Mouse (Mus musculus) liver, embryonic 16.5 days (tissue): ENCODE measurements around the gene Mea1. TPM values are rescaled to one million over a fixed set of nuclear protein-coding genes. Genes with fewer than 3 reads are reported as not detected.

Experiments
- ATAC-seq: fragments of 200-750 bp; cut with Nextera tagmentation; 2 replicates; pipeline ENCODE4 v1.8.0; 2017; ENCODE audit warnings: low read depth, mild to moderate bottlenecking, moderate number of reproducible peaks, moderate library complexity
- H3K27ac ChIP-seq: fragments of 300-500 bp; sonication (generic); 2 replicates; pipeline ENCODE4 v1.5.1; 2014; ENCODE audit warnings: mild to moderate bottlenecking, low read length
- H3K27me3 ChIP-seq: fragments of 300-500 bp; sonication (generic); 2 replicates; pipeline ENCODE4 v1.6.1; 2014; ENCODE audit warnings: low read depth, low read length, mixed read lengths; ENCODE audit not compliant: control insufficient read depth, insufficient read depth
- H3K36me3 ChIP-seq: fragments of 300-500 bp; sonication (generic); 2 replicates; pipeline ENCODE4 v1.6.1; 2014; ENCODE audit warnings: mild to moderate bottlenecking; ENCODE audit not compliant: control insufficient read depth, insufficient read depth
- H3K4me1 ChIP-seq: fragments of 300-500 bp; sonication (generic); 2 replicates; pipeline ENCODE4 v1.6.1; 2014; ENCODE audit warnings: low read depth, low read length, mixed read lengths; ENCODE audit not compliant: control insufficient read depth
- H3K4me2 ChIP-seq: fragments of 300-500 bp; sonication (generic); 2 replicates; pipeline ENCODE4 v1.6.1; 2014; ENCODE audit warnings: low read depth, low read length, mixed read lengths
- H3K4me3 ChIP-seq: fragments of 300-500 bp; sonication (generic); 2 replicates; pipeline ENCODE4 v1.5.1; 2014; ENCODE audit warnings: low read depth, mild to moderate bottlenecking, low read length
- H3K9ac ChIP-seq: fragments of 300-500 bp; sonication (generic); 2 replicates; pipeline ENCODE4 v1.6.1; 2014; ENCODE audit warnings: low read depth, low read length
- H3K9me3 ChIP-seq: fragments of 300-500 bp; sonication (generic); replicated peaks from 2 replicates; pipeline ENCODE4 v1.6.1; 2016; ENCODE audit warnings: low read length; ENCODE audit not compliant: control insufficient read depth
- WGBS: fragments of 180-500 bp; shearing (Covaris S2); extraction: QIAGEN DNeasy Blood & Tissue Kit; methylation state at CpG from one replicate; pipeline ENCODE4 v1.1.7; 2014; ENCODE audit not compliant: insufficient replicate concordance; 5-methylcytosine and 5-hydroxymethylcytosine counted together
- polyA plus RNA-seq: library from polyadenylated mRNA; unstranded; fragments of >200 nt; fragmentation: Nextera tagmentation; extraction: Ambion mirVana; gene quantifications from 2 replicates; pipeline ENCODE4 v1.2.1, GENCODE M21; 2015

The Mea1 gene
- polyA plus RNA-seq, 1 experiment from 2014 or later = 50.1 TPM

GRCm38 (mm10) chr17:46698515-46698914 is 19.9 kb downstream of the Mea1 start:
- no peak overlapping the region for H3K27ac ChIP-seq
- H3K9ac ChIP-seq = no peak overlapping the region
- no peak overlapping the region for H3K4me3 ChIP-seq
- peaks cover 21% of the 10 kb centered on the region for H3K4me1 ChIP-seq
- H3K4me2 ChIP-seq = no peak overlapping the region
- no peak for ATAC-seq
- peaks cover 3% of the 10 kb centered on the region; the same call in 1 of the 2 replicates for H3K36me3 ChIP-seq
- no peaks in the 10 kb centered on the region for H3K9me3 ChIP-seq
- 77% methylated on average over 6 of the region's 6 CpGs for WGBS
- no peaks in the 10 kb centered on the region for H3K27me3 ChIP-seq

GRCm38 (mm10) chr17:46699245-46699644 is 20.7 kb downstream of the Mea1 start:
- Histone ChIP-seq H3K27me3 (no peaks in the 10 kb centered on the region), H3K4me3 (no peak overlapping the region), H3K4me1 (peaks cover 28% of the 10 kb centered on the region), H3K9me3 (no peaks in the 10 kb centered on the region), H3K4me2 (no peak overlapping the region), H3K36me3 (peaks cover 3% of the 10 kb centered on the region; the same call in 1 of the 2 replicates), H3K27ac (no peak overlapping the region), H3K9ac (no peak overlapping the region)
- no peak for ATAC-seq
- 71% methylated on average over 5 of the region's 5 CpGs for WGBS

DNA sequence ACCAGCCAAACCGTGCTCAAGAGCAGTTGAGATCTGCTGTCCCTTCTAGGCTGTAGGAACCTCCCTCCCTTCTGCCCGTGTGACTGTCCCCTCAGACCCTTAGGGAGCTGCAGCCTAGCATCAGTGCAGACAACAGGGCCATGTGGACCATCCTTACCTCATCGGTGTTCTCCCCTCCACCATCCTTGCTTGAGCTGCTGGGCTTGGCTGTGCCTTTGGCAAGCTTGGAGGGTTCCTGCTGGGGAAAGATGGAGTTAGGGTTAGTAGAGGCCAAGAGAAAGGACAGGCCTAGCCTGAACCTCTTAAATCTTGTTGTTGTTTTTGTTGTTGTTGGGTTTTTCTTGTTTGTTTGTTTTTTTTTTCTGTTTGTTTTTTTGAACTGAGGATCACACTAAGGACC is 21.3 kb downstream of the Mea1 start:
- H3K27ac ChIP-seq = no peak overlapping the region
- ATAC-seq = no peak
- H3K9me3 ChIP-seq = no peaks in the 10 kb centered on the region
- peaks cover 28% of the 10 kb centered on the region for H3K4me1 ChIP-seq
- no peaks in the 10 kb centered on the region for H3K27me3 ChIP-seq
- 70% methylated on average over 3 of the region's 3 CpGs for WGBS
- no peak overlapping the region for H3K4me3 ChIP-seq
- H3K9ac ChIP-seq = no peak overlapping the region
- H3K4me2 ChIP-seq = no peak overlapping the region
- peaks cover 3% of the 10 kb centered on the region; the same call in 1 of the 2 replicates for H3K36me3 ChIP-seq

DNA sequence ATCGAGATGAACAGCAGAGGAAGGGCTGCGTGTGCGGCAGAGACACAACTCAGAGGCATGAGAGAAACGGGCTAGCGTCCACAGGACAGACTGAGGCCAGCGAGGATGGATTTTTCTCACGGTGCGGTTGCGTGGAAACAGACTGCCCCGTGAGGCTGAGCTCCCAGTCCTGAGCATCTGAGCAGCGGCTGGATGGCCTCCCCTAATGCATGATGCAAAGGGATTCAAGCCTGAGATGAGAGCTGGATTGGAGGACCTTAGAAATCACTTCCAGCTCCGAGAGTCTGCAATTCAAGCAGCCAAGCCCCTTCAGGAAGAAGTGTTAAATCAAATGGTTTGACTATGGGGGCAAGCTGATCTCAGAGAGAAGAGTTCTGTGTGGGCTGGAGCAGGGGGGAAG is 22.9 kb downstream of the Mea1 start:
- Histone ChIP-seq H3K9ac (no peak overlapping the region), H3K4me3 (no peak overlapping the region), H3K27ac (no peak overlapping the region), H3K4me1 (peaks cover 36% of the 10 kb centered on the region), H3K4me2 (no peak overlapping the region), H3K36me3 (peaks cover 3% of the 10 kb centered on the region; the same call in 1 of the 2 replicates), H3K9me3 (no peaks in the 10 kb centered on the region), H3K27me3 (no peaks in the 10 kb centered on the region)
- ATAC-seq = no peak
- WGBS = 79% methylated on average over 12 of the region's 12 CpGs

GRCm38 (mm10) chr17:46702100-46702499 is 23.5 kb downstream of the Mea1 start:
- Histone ChIP-seq H3K27ac (no peak overlapping the region), H3K9ac (no peak overlapping the region), H3K27me3 (no peaks in the 10 kb centered on the region), H3K4me1 (peaks cover 36% of the 10 kb centered on the region), H3K9me3 (no peaks in the 10 kb centered on the region), H3K36me3 (peaks cover 3% of the 10 kb centered on the region; the same call in 1 of the 2 replicates), H3K4me2 (no peak overlapping the region), H3K4me3 (no peak overlapping the region)
- no peak for ATAC-seq
- WGBS = 70% methylated on average over 12 of the region's 12 CpGs

DNA sequence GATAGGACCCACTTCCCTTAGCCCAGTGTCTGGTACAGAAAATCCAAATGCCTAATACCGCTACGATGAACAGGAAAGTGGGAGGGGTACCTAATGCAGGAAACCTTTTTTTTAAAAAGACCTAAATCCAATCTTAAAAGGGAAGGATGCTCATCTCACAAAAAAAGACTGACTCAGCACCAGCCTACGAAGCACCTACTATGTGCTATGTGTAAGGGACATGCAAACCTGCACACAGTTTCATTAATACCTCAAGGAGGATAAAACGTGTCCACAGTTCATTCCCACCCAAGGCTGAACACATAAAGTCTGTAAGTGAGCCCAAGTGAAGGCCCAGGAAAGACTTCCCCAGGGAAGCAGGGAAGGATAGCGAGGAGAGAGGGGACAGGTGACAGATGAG is 23.9 kb downstream of the Mea1 start:
- Histone ChIP-seq H3K4me1 (peaks cover 36% of the 10 kb centered on the region), H3K27ac (no peak overlapping the region), H3K4me2 (no peak overlapping the region), H3K9me3 (no peaks in the 10 kb centered on the region), H3K4me3 (no peak overlapping the region), H3K36me3 (peaks cover 3% of the 10 kb centered on the region; the same call in 1 of the 2 replicates), H3K9ac (no peak overlapping the region), H3K27me3 (no peaks in the 10 kb centered on the region)
- WGBS = 83% methylated on average over 5 of the region's 5 CpGs
- ATAC-seq = no peak

- Histone ChIP-seq H3K9me3 (no peaks in the 10 kb centered on the region), H3K9ac (peak overlapping the region; percentile 93), H3K4me2 (peak overlapping the region; percentile 88), H3K27me3 (no peaks in the 10 kb centered on the region), H3K27ac (peak overlapping the region; percentile 88), H3K4me1 (peaks cover 35% of the 10 kb centered on the region), H3K4me3 (peak overlapping the region; percentile 93), H3K36me3 (peaks cover 3% of the 10 kb centered on the region; the same call in 1 of the 2 replicates)
- peak; percentile 59; the same call in 1 of the 2 replicates for ATAC-seq
- WGBS = 2% methylated on average over 39 of the region's 41 CpGs
These were observed 25.6 kb downstream of the Mea1 start for GRCm38 (mm10) chr17:46703971-46704886.

DNA sequence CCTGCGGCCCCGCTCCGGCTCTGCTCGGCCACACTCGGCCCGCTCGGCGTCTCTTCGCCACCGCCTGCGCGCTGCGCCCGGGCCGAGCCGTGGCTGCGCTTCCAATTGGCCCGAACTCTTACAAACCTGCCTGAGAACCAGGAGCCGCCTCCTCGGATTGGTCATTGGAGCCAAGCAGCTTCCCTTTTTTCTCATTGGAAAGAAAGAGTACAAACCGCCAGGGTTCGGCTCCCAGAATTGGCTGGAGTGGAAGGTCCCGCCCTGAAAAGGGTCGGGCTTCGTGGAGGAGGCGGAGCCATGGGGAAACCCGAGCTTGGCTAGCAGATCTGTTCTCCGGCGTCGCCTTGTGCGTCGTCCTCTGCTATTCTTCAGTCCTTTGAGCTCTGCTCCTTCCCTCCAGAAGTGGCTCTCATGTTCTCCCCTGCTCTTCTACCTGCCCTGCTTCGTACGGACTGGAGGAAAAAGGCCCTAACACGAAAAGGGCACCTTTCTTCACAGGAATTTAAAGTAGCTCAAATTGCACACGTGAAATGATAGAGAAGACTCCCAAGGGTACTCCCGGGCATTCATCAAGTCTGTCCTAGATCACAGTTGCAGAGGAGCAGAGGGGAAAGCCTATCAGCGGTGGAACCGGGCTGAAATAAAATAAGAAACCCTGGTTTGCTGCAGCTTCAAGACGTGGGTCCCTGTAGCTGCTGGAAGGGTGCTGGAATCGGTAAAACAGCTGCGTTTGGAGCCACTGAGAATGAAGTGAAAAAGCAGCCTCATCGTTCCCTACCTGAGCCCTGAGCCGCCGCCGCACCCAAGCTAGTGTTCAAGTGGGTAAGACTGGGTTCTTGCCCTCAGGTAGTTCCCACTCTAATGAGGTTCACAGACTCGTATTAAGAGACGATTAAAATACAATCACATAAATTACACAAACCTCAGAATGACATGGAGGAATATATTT is 26.6 kb downstream of the Mea1 start, which contains the start of gene Ppp2r5d:
Ppp2r5d (minus strand) TSS at position 225 of the 949 bp plus-strand sequence.
- H3K27ac ChIP-seq = peak within 1 kb of the TSS; percentile 88
- H3K4me3 ChIP-seq = peak within 1 kb of the TSS; percentile 93
- ATAC-seq = peak; percentile 95
- H3K4me2 ChIP-seq = peak within 1 kb of the TSS; percentile 88
- H3K4me1 ChIP-seq = peaks cover 31% of the 10 kb centered on the region
- peak within 1 kb of the TSS; percentile 93 for H3K9ac ChIP-seq
- H3K9me3 ChIP-seq = no peaks in the 10 kb centered on the region
- H3K27me3 ChIP-seq = no peaks in the 10 kb centered on the region
- H3K36me3 ChIP-seq = no peaks in the 10 kb centered on the region
- 1% methylated on average over 48 of the region's 48 CpGs for WGBS
